Mouse (Mus musculus): ENCODE measurements at regions not wholly inside any gene's neighbourhood (a gene's known extent, or its start where the extent isn't known, plus 50 kb on each side); places are given as distances from the start of the nearest gene placed in this dataset.

GRCm38 (mm10) chr17:93525871-93526644, 327.2 kb downstream of the Adcyap1 start:
- 71% methylated on average over 2 of the region's 2 CpGs for WGBS
- ATAC-seq (replicated peaks; ENCODE audit: insufficient number of reproducible peaks, low FRiP score, low TSS enrichment, low read depth), result no peak
- Histone ChIP-seq H3K27me3 (ENCODE audit: control insufficient read depth, insufficient read depth, low read length) (no peaks in the 10 kb centered on the region), H3K9ac (replicated peaks; ENCODE audit: low read length) (no peak overlapping the region), H3K4me2 (ENCODE audit: low read depth, low read length) (no peak overlapping the region), H3K4me3 (ENCODE audit: low read depth, low read length) (no peak overlapping the region), H3K4me1 (ENCODE audit: control insufficient read depth, insufficient read depth, low read length) (no peaks in the 10 kb centered on the region), H3K36me3 (replicated peaks; ENCODE audit: control insufficient read depth, insufficient read depth, low read depth, low read length) (no peaks in the 10 kb centered on the region), H3K27ac (replicated peaks; ENCODE audit: low read depth, low read length) (no peak overlapping the region), H3K9me3 (replicated peaks; ENCODE audit: control insufficient read depth, low read length) (no peaks in the 10 kb centered on the region)
- DNase-seq (ENCODE audit: low spot score), result no peak

- Histone ChIP-seq H3K36me3 (replicated peaks; ENCODE audit: control insufficient read depth, insufficient read depth, low read depth, low read length) (no peaks in the 10 kb centered on the region), H3K9ac (replicated peaks; ENCODE audit: low read length) (no peak overlapping the region), H3K27me3 (ENCODE audit: control insufficient read depth, insufficient read depth, low read length) (no peaks in the 10 kb centered on the region), H3K4me2 (ENCODE audit: low read depth, low read length) (no peak overlapping the region), H3K9me3 (replicated peaks; ENCODE audit: control insufficient read depth, low read length) (no peaks in the 10 kb centered on the region), H3K4me1 (ENCODE audit: control insufficient read depth, insufficient read depth, low read length) (no peaks in the 10 kb centered on the region), H3K4me3 (ENCODE audit: low read depth, low read length) (no peak overlapping the region), H3K27ac (replicated peaks; ENCODE audit: low read depth, low read length) (no peak overlapping the region)
- DNase-seq (ENCODE audit: low spot score) (no peak), ATAC-seq (replicated peaks; ENCODE audit: insufficient number of reproducible peaks, low FRiP score, low TSS enrichment, low read depth) (no peak)
These were observed 333.7 kb downstream of the Adcyap1 start for GRCm38 (mm10) chr17:93532535-93532934.

- no peak overlapping the region for H3K4me2 ChIP-seq (ENCODE audit: low read depth, low read length)
- H3K9ac ChIP-seq (replicated peaks; ENCODE audit: low read length), result no peak overlapping the region
- no peak for ATAC-seq (replicated peaks; ENCODE audit: insufficient number of reproducible peaks, low FRiP score, low TSS enrichment, low read depth)
- H3K4me1 ChIP-seq (ENCODE audit: control insufficient read depth, insufficient read depth, low read length), result no peaks in the 10 kb centered on the region
- H3K36me3 ChIP-seq (replicated peaks; ENCODE audit: control insufficient read depth, insufficient read depth, low read depth, low read length), result no peaks in the 10 kb centered on the region
- 94% methylated on average over 2 of the region's 2 CpGs for WGBS
- H3K4me3 ChIP-seq (ENCODE audit: low read depth, low read length), result no peak overlapping the region
- H3K9me3 ChIP-seq (replicated peaks; ENCODE audit: control insufficient read depth, low read length), result no peaks in the 10 kb centered on the region
- H3K27ac ChIP-seq (replicated peaks; ENCODE audit: low read depth, low read length), result no peak overlapping the region
- no peaks in the 10 kb centered on the region for H3K27me3 ChIP-seq (ENCODE audit: control insufficient read depth, insufficient read depth, low read length)
- DNase-seq (ENCODE audit: low spot score), result no peak
These were observed 336.1 kb downstream of the Adcyap1 start for GRCm38 (mm10) chr17:93534945-93535344.

GRCm38 (mm10) chr17:93535751-93536150, 336.9 kb downstream of the Adcyap1 start:
- Histone ChIP-seq H3K9ac (replicated peaks; ENCODE audit: low read length) (no peak overlapping the region), H3K27ac (replicated peaks; ENCODE audit: low read depth, low read length) (no peak overlapping the region), H3K4me2 (ENCODE audit: low read depth, low read length) (no peak overlapping the region), H3K9me3 (replicated peaks; ENCODE audit: control insufficient read depth, low read length) (no peaks in the 10 kb centered on the region), H3K36me3 (replicated peaks; ENCODE audit: control insufficient read depth, insufficient read depth, low read depth, low read length) (no peaks in the 10 kb centered on the region), H3K4me1 (ENCODE audit: control insufficient read depth, insufficient read depth, low read length) (no peaks in the 10 kb centered on the region), H3K27me3 (ENCODE audit: control insufficient read depth, insufficient read depth, low read length) (no peaks in the 10 kb centered on the region), H3K4me3 (ENCODE audit: low read depth, low read length) (no peak overlapping the region)
- DNase-seq (ENCODE audit: low spot score), result no peak
- ATAC-seq (replicated peaks; ENCODE audit: insufficient number of reproducible peaks, low FRiP score, low TSS enrichment, low read depth), result no peak

GRCm38 (mm10) chr17:93541795-93542194, 343.0 kb downstream of the Adcyap1 start:
- Histone ChIP-seq H3K4me3 (ENCODE audit: low read depth, low read length) (no peak overlapping the region), H3K27ac (replicated peaks; ENCODE audit: low read depth, low read length) (no peak overlapping the region), H3K4me1 (ENCODE audit: control insufficient read depth, insufficient read depth, low read length) (no peaks in the 10 kb centered on the region), H3K27me3 (ENCODE audit: control insufficient read depth, insufficient read depth, low read length) (no peaks in the 10 kb centered on the region), H3K9ac (replicated peaks; ENCODE audit: low read length) (no peak overlapping the region), H3K4me2 (ENCODE audit: low read depth, low read length) (no peak overlapping the region), H3K36me3 (replicated peaks; ENCODE audit: control insufficient read depth, insufficient read depth, low read depth, low read length) (no peaks in the 10 kb centered on the region), H3K9me3 (replicated peaks; ENCODE audit: control insufficient read depth, low read length) (no peaks in the 10 kb centered on the region)
- ATAC-seq (replicated peaks; ENCODE audit: insufficient number of reproducible peaks, low FRiP score, low TSS enrichment, low read depth) (no peak), DNase-seq (ENCODE audit: low spot score) (no peak)

GRCm38 (mm10) chr17:93550339-93550738, 351.5 kb downstream of the Adcyap1 start:
- Histone ChIP-seq H3K27ac (replicated peaks; ENCODE audit: low read depth, low read length) (no peak overlapping the region), H3K4me3 (ENCODE audit: low read depth, low read length) (no peak overlapping the region), H3K27me3 (ENCODE audit: control insufficient read depth, insufficient read depth, low read length) (no peaks in the 10 kb centered on the region), H3K9ac (replicated peaks; ENCODE audit: low read length) (no peak overlapping the region), H3K4me1 (ENCODE audit: control insufficient read depth, insufficient read depth, low read length) (no peaks in the 10 kb centered on the region), H3K36me3 (replicated peaks; ENCODE audit: control insufficient read depth, insufficient read depth, low read depth, low read length) (no peaks in the 10 kb centered on the region), H3K9me3 (replicated peaks; ENCODE audit: control insufficient read depth, low read length) (no peaks in the 10 kb centered on the region), H3K4me2 (ENCODE audit: low read depth, low read length) (no peak overlapping the region)
- ATAC-seq (replicated peaks; ENCODE audit: insufficient number of reproducible peaks, low FRiP score, low TSS enrichment, low read depth) (no peak), DNase-seq (ENCODE audit: low spot score) (no peak)

- no peaks in the 10 kb centered on the region for H3K4me1 ChIP-seq (ENCODE audit: control insufficient read depth, insufficient read depth, low read length)
- no peak overlapping the region for H3K27ac ChIP-seq (replicated peaks; ENCODE audit: low read depth, low read length)
- DNase-seq (ENCODE audit: low spot score), result no peak
- ATAC-seq (replicated peaks; ENCODE audit: insufficient number of reproducible peaks, low FRiP score, low TSS enrichment, low read depth), result no peak
- H3K27me3 ChIP-seq (ENCODE audit: control insufficient read depth, insufficient read depth, low read length), result no peaks in the 10 kb centered on the region
- H3K9ac ChIP-seq (replicated peaks; ENCODE audit: low read length), result no peak overlapping the region
- no peak overlapping the region for H3K4me3 ChIP-seq (ENCODE audit: low read depth, low read length)
- 73% methylated on average over 1 of the region's 1 CpGs for WGBS
- H3K9me3 ChIP-seq (replicated peaks; ENCODE audit: control insufficient read depth, low read length), result no peaks in the 10 kb centered on the region
- no peaks in the 10 kb centered on the region for H3K36me3 ChIP-seq (replicated peaks; ENCODE audit: control insufficient read depth, insufficient read depth, low read depth, low read length)
- no peak overlapping the region for H3K4me2 ChIP-seq (ENCODE audit: low read depth, low read length)
These were observed 357.1 kb downstream of the Adcyap1 start for GRCm38 (mm10) chr17:93555872-93556271.

GRCm38 (mm10) chr17:93563277-93563772, 364.5 kb downstream of the Adcyap1 start:
- Histone ChIP-seq H3K9me3 (replicated peaks; ENCODE audit: control insufficient read depth, low read length) (no peaks in the 10 kb centered on the region), H3K9ac (replicated peaks; ENCODE audit: low read length) (no peak overlapping the region), H3K27ac (replicated peaks; ENCODE audit: low read depth, low read length) (no peak overlapping the region), H3K36me3 (replicated peaks; ENCODE audit: control insufficient read depth, insufficient read depth, low read depth, low read length) (no peaks in the 10 kb centered on the region), H3K27me3 (ENCODE audit: control insufficient read depth, insufficient read depth, low read length) (no peaks in the 10 kb centered on the region), H3K4me3 (ENCODE audit: low read depth, low read length) (no peak overlapping the region), H3K4me1 (ENCODE audit: control insufficient read depth, insufficient read depth, low read length) (no peaks in the 10 kb centered on the region), H3K4me2 (ENCODE audit: low read depth, low read length) (no peak overlapping the region)
- no peak for ATAC-seq (replicated peaks; ENCODE audit: insufficient number of reproducible peaks, low FRiP score, low TSS enrichment, low read depth)
- 38% methylated on average over 1 of the region's 1 CpGs for WGBS
- peak; percentile 43 for DNase-seq (ENCODE audit: low spot score)
